Mouse (Mus musculus): ENCODE results near the gene Chsy1.
A peak's percentile ranks its signal among the peaks of the same experiment; 100 is the strongest.

Chsy1 gene

DNA sequence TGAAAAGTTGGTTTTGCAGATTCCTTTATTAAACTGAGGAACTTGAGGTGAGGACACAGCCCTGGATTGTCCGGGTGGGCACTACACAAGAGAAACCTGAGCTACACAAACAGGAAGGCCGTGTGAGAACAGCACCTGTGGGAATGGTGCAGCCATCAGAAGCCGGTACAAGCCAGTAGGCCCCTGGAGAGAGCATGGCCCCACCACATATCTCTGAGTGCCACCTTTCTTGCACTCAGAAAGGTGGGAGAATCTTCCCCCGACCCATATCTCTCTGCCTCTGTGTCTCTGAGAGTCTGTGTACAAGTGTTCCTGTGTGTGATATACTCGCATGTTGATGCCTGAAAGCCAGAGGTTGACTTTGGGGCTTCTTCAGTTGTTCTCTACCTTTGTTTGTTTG, 29.6 kb downstream of the Chsy1 start:
- DNase-seq (ENCODE audit: low read depth, low spot score) = no peak

DNA sequence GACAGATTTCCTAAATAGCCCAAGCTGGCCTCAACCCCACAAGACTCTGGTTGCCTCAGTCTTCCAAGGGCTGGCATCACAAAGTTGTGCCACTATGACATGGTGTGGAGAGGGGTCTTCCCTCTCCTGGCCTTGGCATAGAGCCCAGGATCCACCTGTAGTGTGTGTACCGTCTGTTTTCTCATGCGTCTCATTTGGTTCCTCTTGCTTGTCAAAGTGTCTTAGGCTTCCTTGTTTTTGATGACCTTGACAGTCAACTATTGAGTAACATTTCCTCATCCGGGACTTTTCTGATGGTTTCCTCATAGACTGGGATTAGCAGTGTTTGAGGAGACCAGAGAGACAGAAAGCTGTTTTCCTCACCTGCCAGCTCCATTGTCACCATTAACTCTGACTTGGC, 30.8 kb downstream of the Chsy1 start:
- no peak for DNase-seq (ENCODE audit: low read depth, low spot score)

DNA sequence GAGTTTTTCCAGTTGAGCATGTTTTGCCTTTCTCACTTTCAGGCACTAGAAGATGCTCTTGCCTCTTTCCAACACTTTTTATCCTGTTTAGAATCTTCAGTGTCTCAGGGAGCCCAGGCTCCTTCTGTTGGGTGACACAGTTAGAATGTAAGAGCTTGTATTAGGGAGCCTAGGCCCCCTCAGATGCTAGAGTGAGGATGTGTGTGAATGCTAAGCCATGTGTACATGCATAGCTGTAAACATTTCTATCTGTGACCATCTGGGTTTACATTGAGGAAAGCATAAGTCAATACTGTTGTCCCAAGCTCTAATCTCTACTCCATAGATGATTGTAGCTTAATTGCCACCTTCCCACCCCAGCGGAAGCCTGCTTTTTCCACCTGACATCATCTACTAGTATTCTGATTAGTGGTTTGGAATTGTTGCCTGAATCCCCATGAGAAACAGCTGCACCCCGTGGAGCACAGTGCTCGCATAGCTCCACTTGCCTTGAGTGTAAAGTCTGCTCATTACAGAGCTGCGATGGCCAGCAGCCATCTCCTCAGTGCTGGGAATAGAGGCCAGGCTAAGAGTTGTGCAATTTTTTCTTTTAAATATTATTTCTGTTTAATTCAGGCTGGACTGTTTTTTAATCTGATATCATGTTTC, 31.7 kb downstream of the Chsy1 start:
- DNase-seq (ENCODE audit: low read depth, low spot score) = no peak

- no peak for DNase-seq (ENCODE audit: low read depth, low spot score)
Observed at GRCm38 (mm10) chr7:66142514-66142913, 33.2 kb downstream of the Chsy1 start.

DNA sequence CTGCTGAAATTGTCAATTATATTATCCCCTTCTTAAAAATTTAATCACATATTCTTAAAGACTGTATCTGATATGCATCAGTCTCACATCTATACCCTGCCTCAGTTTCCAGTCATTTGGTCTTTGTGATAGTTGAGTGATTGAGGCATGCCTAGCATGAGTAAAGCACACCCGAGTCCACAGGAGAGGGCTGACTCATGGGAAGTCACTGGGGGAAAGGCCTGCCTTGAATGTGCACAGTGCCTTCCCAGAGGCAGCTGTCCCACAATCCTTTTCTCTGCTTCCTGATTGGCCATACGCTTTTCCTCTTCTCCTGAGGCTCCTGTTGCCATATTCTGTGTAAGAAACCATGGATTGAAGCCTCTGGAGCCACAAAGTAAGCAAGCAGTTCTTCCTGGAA, 35.2 kb downstream of the Chsy1 start:
- no peak for DNase-seq (ENCODE audit: low read depth, low spot score)

DNA sequence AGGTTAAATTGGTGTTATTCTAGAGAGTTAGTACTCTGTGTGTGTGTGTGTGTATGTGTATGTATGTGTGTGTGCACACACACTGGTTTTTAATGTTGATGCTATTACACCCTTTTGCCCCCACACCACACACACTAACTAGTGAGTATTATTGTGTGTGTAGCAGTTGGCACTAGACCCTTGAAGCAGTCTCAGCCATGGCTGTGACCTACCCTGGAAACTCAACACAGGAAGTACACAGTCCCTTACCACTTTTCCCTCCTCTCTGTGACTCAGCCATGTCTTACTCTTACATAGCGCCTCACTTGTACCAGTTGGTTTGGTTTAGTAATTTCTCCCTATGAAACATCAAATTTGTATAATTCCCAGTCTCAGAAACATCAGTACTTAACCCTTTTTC, 37.8 kb downstream of the Chsy1 start:
- DNase-seq (ENCODE audit: low read depth, low spot score) = no peak

DNA sequence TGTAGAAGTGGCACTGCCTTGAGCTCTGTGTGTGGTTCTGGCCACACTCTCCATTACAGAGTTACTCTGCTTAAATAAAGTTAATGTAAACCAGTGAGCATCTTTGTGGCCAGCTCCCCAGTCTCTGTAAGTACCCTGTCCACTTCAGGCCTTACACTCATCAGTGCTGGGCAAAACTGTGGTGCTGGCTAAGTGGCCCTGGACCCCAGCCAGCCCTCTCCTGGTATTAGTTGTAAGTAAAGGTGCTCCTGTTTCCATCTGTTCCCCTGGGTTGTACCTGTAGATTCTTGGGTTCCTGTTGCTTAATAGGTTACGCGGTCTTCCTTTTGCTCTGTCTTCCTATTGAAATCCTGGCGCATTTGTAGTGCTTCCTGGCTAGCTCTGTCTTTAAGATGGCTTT, 38.5 kb downstream of the Chsy1 start:
- DNase-seq (ENCODE audit: low read depth, low spot score) = no peak

- no peak for DNase-seq (ENCODE audit: low read depth, low spot score)
Observed at GRCm38 (mm10) chr7:66149506-66149905, 40.2 kb downstream of the Chsy1 start.

DNA sequence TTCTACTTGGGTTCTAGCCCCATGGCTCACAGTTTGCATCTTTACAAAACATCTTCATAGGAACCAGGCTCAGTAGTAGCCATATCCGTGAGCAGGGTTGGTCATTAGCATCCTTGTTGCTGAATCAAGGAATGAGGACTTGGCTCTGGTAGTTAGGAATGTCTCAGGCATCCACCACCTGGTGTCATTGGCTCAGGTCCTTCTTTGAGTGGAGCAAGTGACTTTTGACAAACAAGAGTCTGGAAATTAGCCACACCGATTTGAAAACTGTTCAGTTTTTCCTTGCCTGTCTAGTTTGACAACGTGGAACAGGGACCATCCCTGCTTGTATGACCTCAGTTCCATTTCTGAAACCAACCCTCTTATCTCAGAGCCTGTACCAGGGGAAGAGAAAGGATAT, 41.1 kb downstream of the Chsy1 start:
- no peak for DNase-seq (ENCODE audit: low read depth, low spot score)

DNA sequence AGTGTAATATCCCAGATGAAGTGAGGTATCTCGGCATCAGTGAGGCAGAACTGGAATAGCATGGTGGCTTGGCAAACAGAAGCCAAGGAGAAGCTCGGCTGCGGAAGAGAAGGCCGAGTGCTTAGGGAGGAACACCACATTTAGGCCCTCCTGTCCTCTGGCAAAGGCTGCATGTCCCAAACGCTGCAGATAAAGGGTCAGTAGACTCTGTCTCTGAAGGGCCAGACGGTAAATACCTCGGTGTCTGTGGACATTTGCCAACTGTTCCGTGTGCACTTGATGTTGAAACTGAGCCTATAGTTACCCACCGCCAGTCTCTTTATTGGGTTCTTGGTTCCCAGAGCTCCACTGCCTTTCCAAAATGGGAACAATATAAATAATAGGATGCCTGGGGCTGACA, 48.1 kb downstream of the Chsy1 start:
- DNase-seq (ENCODE audit: low read depth, low spot score) = no peak

DNA sequence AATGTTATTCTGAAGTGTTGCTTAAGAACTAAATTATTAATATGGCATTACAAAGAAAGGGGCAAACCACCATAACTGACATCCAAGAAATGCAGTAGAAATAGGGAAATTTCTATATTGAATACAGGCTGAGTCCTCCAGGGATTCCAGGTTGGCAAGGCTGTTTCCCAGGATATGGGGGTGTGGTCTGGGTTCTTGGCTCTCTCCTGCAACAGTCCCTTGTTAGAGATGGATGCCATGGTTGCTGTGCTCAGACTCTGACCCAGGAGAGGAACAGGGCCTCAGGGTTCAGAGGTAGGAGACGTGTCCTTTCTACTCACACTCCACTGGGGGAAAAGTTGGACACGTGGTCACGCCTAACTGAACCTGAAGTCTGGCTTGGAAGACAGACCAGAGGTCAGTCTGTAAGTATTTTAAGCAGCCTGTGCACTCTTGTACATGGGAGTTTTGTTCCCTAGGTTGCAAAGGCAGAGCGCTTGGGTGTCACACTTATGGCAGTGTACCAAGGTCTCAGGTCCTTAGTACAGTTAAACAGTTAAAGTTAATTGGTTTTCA, 48.6 kb downstream of the Chsy1 start:
- DNase-seq (ENCODE audit: low read depth, low spot score) = no peak

DNA sequence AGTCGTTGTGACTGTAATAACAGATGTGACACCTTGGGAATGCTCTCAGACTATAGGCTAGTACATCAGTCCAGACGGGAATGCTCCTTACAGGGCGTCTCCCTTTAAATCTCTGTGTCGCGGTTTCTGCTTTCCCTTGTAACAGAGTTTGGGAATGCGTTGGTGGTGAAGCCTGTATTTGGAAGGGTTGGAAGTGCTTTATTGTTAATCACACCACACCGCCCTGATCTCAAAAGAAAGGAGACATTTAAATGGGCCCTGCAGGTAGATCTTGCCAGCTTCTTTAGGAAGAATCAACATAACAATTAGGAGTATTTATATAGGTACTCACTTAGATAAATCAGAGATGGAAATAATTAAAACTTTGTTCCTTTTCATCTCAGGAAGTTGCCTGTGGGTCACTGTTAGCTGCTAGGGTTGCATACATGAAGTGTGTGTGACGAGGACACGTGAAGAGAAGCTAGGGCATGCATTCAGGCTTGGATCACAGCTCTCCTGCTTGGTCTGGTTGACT, 49.4 kb downstream of the Chsy1 start:
- peak; percentile 76 for DNase-seq (ENCODE audit: low read depth, low spot score)

DNA sequence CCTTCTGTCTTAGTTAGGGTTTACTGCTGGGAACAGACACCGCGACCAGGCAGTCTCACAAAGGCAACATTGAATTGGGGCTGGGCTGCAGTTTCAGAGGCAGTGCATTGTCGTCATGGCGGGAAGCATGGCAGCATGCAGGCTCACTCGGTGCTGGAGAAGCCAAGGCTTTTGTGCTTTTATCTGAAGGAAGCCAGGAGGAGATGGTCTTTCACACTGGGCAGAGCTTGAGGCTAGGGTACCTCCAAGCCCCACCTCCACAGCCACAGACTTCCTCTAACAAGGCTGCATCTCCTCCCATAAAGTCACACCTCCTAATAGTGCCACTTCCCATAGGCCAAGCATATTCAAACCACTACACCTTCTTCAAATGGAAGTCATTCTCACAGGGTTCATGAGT, 50.6 kb downstream of the Chsy1 start:
- DNase-seq (ENCODE audit: low read depth, low spot score) = no peak

GRCm38 (mm10) chr7:66161836-66162235, 52.5 kb downstream of the Chsy1 start:
- no peak for DNase-seq (ENCODE audit: low read depth, low spot score)

DNA sequence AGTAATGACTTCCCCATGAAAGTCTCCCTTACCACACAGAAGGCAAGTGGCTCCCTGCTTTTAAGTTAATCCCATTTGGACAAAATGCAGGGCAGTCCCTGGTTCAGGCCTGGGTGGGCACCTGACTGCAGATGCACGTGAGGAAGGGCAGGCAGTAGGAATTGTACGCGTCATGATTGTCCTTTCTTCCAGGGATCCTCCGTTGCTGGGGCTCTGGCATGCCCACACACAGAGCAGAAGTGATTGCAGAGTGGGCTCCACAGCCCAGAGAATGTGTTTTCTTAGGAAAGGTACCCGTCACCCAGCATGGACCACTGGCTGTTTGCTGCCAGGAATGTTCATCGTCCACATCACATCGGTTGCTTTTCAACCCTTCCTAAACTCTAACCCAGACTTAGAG, 53.2 kb downstream of the Chsy1 start:
- DNase-seq (ENCODE audit: low read depth, low spot score) = no peak

DNA sequence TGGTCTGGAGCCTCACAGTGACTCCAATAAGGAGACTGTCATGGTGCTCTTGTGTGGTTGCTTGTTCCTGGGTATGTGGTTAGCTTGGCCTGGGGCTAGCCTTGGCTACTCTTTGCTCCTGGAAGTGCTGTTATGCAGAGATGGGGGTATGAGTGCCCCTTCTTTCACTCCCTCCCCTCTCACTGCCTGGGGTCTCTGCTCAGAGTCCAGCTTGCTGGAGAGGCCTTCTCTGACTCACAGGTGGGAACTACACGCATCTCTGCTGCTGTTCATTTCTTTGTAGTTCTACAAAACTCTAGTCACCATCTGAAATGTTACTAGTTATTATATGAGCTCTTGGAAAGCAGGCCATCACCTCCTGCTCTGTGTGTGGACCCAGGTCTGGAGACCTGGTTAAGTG, 53.7 kb downstream of the Chsy1 start:
- DNase-seq (ENCODE audit: low read depth, low spot score) = no peak

GRCm38 (mm10) chr7:66164427-66165031, 55.2 kb downstream of the Chsy1 start:
- no peak for DNase-seq (ENCODE audit: low read depth, low spot score)

DNA sequence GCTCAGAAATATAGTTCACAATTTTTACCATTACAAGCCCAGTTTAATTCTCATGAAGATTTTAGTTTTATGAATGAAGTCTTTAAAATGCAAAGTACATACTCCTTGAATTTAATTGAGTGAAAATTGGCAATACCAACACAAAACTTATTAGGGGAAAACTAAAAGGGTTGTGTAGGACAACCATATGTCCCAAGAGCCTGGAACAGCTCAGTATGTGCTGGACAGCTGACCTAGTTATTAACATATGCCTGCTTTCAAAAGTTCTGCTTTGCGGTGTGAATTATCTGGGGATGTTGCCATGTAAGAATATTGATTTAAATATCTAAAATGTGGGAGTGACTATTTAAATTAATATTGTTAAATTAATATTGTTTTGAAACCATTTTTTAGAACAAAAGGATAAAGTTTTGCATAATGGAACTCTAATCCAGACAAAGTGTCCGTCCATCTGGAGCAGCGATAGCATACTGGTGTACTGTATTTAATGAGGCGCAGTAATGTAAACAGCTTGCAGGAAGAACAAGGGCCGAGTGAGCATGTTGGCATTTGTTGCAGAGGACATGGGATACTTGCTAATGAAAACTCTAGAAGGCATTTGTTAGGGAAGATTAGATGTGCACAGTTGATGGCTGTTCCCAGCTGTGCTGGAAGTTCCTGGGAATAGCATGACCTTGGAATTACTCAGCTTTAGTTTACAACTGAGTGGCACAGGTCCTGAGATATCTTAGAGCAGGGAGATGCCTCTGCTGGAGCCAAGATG, 55.9 kb downstream of the Chsy1 start:
- peak; percentile 21 for DNase-seq (ENCODE audit: low read depth, low spot score)

- no peak for DNase-seq (ENCODE audit: low read depth, low spot score)
Observed at GRCm38 (mm10) chr7:66168877-66169276, 59.6 kb downstream of the Chsy1 start.

GRCm38 (mm10) chr7:66169476-66169875, 60.2 kb downstream of the Chsy1 start:
- no peak for DNase-seq (ENCODE audit: low read depth, low spot score)

DNA sequence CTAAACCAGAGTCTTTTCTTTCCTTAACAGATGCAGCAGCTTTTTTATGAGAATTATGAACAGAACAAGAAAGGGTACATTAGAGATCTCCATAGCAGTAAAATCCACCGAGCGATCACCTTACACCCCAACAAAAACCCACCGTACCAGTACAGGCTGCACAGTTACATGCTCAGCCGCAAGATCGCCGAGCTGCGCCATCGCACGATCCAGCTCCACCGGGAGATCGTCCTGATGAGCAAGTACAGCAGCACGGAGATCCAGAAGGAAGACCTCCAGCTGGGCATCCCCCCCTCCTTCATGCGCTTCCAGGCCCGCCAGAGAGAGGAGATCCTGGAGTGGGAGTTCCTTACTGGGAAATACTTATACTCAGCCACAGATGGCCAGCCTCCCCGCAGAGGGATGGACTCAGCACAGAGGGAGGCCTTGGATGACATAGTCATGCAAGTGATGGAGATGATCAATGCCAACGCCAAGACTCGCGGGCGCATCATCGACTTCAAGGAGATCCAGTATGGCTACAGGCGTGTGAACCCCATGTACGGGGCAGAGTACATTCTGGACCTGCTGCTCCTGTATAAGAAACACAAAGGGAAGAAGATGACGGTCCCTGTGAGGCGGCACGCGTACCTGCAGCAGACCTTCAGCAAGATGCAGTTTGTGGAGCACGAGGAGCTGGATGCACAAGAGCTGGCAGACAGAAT, 61.6 kb downstream of the Chsy1 start:
- no peak for DNase-seq (ENCODE audit: low read depth, low spot score)

DNA sequence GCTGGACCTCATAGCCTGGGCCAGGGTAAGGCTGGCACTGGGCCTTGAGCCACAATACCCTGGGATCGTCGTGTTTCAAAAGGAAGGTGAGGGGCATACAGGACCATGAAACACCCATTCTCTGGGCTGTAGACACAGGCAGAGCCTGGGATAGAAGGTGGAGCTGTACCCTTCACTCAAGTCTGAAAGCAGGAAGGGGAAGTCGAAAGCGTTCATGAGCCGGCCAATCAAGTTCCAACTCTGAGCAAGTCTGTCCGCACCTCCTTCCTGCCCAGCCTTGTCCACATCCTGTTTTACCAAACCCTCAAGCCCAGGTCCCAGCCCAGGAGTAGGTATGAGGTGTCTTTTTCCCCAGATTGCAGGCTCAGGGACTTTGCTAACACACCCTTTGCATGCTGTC, 66.4 kb downstream of the Chsy1 start:
- no peak for DNase-seq (ENCODE audit: low read depth, low spot score)
